Mouse (Mus musculus): ENCODE results near the gene Gm43951.
A peak's percentile ranks its signal among the peaks of the same experiment; 100 is the strongest.
"Not testable (repeated sequence)": the region's sequence is repeated elsewhere in the genome, so short reads cannot be mapped to it uniquely, and the experiment has no call there.

Gene Gm43951

GRCm38 (mm10) chr11:72203440-72203839 is 3.2 kb downstream of the Gm43951 start:
- DNase-seq = peak; percentile 67 to 78

DNA sequence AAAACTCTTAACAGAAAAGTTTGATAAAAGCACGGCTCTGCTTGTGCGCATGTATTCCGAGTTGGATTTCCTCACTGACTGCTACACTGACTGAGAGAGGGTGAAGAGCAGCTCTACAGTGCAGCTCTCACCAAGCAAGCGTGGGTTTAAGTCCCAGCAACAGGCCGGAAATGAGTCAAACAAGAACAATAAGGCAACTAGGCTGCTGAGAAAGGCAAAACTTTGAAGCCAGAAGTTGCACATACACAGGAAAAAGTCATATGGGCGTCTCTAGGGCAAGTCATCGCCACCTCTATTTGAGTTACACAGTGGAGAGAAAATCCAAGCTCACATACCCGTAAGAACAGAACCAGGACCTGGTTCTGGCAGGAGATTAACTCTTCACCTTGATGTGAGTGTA is 10.1 kb downstream of the Gm43951 start:
- no peak for DNase-seq

GRCm38 (mm10) chr11:72194259-72194658 is 12.4 kb downstream of the Gm43951 start:
- no peak for DNase-seq

DNA sequence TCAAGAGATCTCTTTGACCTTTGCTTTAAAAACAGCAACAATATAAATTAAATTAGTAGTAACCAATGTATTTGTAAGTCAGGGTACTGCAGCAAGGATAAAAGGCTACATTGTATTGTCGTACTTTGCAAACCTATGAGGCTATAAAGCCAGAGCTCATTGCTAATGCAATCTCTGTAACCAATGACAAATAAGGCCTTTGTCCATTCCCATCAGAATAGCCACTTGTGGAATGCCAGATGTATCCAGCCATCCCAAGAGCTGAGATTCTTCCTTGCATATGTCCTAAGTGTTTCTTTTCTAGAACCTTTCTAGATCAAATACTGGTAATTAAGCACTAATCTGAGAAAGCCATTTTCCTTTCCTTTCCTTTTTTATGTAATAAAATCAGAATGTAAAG is 15.8 kb downstream of the Gm43951 start:
- no peak for DNase-seq

- DNase-seq = no peak
Observed at GRCm38 (mm10) chr11:72184252-72184651, 22.4 kb downstream of the Gm43951 start.

- DNase-seq = no peak
Observed at GRCm38 (mm10) chr11:72181136-72181535, 25.5 kb downstream of the Gm43951 start.

DNA sequence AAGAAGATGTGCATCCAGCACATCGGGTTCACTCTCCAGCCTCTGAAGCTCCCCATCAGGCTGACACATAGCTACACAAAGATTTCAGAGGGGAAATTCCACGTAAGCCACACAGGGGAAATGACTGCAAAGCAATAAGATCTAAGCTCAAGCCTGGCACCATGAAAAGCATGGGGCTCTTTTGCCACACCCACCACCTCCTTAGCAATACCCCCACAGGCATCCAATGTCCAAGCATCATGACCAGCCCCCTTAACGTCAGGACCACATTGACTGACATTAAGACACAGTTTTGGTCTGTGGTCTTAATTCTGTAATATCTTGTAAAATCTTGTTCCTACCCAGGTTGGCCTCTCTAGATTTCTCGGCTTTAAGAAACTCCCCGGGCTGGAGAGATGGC is 26.1 kb downstream of the Gm43951 start:
- DNase-seq = no peak

DNA sequence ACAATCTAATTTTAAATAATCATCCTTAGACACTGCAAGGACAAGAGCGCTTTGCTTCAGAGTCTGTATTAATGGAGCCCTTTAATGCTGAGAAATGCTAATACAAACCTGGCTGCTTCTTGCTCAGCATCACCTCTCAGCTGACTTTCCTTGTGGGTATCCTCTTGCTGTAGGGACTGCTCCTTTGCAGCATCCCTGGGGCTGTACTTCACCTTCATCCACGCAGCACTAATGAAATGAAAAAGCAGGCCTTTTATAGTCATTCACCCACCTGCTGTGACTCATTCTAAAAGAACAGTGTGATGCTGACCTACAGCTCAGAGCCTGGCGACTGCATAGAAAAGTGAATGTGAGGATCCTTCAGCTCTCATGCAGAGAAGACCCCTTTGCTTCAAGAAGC is 30.1 kb downstream of the Gm43951 start:
- no peak for DNase-seq

GRCm38 (mm10) chr11:72175966-72176365 is 30.7 kb downstream of the Gm43951 start:
- DNase-seq = no peak

- no peak for DNase-seq
Observed at GRCm38 (mm10) chr11:72174721-72175120, 31.9 kb downstream of the Gm43951 start.

DNA sequence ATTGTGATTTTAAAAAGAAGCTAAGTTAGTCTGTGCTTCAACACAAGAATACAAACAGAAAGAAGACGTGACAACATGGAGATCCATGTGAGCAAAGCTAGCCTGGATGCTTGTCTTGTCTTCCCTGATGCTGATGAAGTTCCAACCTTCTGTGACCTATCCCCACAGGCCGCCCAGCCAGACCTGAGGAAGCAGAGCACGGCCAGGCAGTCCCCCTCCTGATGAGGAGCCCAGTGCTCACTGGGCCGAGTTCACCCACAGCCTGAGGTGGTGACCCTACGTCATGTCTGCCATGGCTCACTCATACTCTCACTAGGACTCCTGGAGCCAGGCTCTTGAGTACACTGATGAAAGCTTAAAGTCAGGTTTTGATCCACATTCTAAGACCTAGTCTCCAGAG is 33.1 kb downstream of the Gm43951 start:
- no peak for DNase-seq

DNA sequence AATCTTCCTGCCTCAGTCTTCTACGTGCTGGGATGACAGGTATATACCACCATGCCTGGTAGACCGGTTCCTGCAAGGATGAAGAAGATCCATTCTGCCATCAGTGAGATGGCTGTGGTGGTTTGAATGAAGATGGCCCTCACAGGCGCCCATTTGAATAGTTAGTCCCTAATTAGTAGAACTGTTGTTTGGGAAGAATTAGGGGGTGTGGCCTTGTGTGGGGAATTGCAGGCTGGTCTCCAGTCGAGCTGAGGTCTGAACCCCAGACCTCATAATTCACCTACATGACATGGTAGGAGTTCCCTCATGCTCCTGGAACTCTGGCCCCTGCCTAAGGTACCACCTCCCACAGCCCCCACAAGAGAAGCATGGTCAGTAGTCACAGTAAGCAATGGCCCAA is 34.7 kb downstream of the Gm43951 start:
- DNase-seq = not testable (repeated sequence)

DNA sequence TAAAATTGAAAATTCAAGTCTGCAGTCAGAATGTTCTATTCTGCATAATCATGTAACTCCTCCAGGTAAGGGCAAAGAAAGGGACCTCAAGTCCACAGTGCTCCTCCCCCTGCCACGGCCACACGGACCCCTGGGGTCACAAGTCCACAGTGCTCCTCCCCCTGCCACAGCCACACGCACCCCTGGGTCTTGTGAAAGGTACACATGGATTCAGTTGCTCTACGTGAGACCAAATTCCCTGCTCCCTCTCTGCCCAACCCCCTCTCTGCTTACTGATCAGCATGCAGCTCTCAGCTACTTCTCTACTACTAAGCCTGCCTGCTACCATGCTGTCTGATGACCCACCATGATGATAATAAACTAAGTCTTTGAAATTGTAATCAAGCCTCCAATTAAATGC is 36.8 kb downstream of the Gm43951 start:
- DNase-seq = no peak

DNA sequence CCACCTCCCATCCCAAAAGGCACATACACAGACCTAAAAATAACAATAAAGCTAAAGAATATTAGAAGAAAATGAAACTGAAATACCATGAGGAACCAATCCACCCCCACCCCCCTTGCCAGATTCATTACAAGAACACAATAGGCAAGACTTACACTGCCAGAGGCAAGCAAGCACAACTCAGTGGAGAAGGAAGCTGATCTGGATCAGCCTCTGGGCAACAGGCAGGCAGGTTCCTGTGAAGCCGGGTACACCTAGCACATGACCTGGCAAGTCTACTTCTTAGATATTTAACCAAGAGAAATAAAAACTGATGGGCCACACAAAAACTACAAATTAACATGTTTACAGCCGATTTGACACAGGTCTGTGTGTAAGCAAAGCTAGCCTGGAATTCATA is 43.4 kb downstream of the Gm43951 start:
- DNase-seq = no peak

GRCm38 (mm10) chr11:72156624-72157023 is 50.0 kb downstream of the Gm43951 start:
- DNase-seq = peak in 1 of 2 experiments; percentile 7

- DNase-seq = no peak
Observed at GRCm38 (mm10) chr11:72155981-72156428, 50.6 kb downstream of the Gm43951 start.

DNA sequence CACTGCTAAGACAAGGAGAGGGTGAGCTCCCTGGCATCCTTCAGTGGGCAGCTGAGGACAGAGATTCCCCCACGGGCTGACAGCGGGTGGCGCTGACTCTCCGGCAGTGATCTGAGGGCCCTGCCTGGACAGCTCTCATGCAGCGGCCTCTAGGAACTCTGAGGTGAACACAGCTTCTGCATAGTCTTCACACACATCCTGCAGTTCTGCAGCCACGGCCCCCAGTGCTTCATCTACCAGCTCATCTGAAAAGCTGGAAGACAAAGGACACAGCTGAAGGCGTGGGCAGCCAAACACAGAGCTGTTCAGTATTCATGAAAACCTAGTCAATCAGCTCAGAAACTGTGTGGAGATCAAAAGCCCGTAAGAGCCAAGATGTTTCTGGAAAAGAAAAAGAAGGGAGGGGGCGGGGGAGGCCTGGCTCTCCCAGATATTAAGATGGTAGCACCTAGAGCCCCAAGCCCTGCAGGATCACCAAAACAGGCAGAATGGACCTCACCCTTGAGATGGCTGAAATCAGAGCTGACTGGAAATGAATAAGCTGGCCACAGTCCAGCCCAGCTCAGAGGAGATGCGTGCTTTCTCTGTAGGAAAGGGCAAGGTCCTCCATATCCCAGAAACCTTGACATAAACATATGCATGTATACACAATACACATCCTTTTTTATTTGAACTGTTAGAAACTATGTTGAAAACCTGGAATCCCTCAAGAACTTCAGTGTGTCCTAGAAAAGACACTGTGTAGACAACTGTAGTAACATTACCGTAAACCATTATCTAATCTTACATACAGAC is 51.3 kb downstream of the Gm43951 start:
- peak; percentile 51 to 59 for DNase-seq

Data from cerebellum, postnatal 14 days (tissue).